Mouse (Mus musculus) layer of hippocampus, postnatal 25 days (tissue): ENCODE measurements around the gene Rab4a. TPM values are rescaled to one million over a fixed set of nuclear protein-coding genes. Genes with fewer than 3 reads are reported as not detected.

ENCODE experiments used
- DNase-seq, 2 experiments: peaks; one replicate each; pipeline ENCODE4 v3.0.0; 2022; ENCODE audit warnings: mixed read lengths in 2 of 2, low spot score in 1 of 2; ENCODE audit errors: extremely low spot score in 1 of 2
- total RNA-seq, 2 experiments: library from RNA; stranded (reverse); gene quantifications; 2 replicates each; pipeline ENCODE4 v1.2.3; 2021

Rab4a gene
- total RNA-seq, 2 experiments from 2014 or later, result 42.9 to 44.9 TPM

DNA sequence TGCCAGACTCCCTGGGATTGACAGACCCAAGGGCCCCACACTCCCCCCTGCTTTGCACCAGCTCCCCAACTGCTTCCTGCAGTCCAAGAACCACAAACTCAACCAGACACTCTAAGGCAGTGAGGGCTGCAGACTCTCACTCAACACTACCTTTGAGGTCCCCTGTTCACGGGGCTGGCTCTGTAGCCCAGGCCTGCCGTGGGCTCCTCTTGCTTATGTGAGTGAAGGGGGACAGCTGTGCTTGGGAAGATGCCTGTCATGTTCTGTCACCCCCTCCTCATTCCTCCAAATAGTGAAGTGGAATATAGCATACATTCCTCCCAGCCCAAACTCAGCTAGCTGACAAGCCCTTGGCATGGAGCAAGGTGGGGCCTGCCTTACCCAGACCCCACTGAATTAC, 76.6 kb downstream of the Rab4a start:
- DNase-seq, result no peak

DNA sequence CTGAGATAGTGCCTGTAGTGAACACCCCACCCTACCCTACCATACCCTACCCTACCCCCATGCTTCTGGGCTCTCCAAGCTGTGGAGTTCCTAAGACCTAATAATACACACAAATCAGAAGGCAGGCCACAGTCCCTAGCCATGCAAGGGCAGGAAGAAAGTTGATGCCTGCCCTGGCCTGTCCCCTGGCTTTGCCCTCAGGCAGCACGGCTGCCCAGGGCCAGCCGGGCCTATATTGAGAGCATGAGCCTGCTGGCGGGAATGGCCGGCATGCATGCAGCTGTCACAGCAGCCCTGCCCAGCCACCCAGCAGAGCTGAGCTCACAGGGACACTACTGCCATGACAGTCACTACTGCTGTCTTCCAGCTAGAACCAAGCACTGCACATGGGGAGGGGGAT, 77.3 kb downstream of the Rab4a start:
- no peak for DNase-seq

Other genes with a start within 250 kb of the Rab4a start
- 10 to 100 TPM; 36.3 to 44.0 TPM for gene Rhou, start 152.1 kb upstream of the Rab4a start, total RNA-seq
- 10 to 100 TPM; 58.6 to 63.2 TPM for gene Ccsap, start 54.2 kb downstream of the Rab4a start, total RNA-seq
- 1 to 10 TPM; 7.4 to 9.0 TPM for gene Acta1, start 88.8 kb downstream of the Rab4a start, total RNA-seq
- 10 to 100 TPM; 21.7 to 24.3 TPM for gene Nup133, start 143.3 kb downstream of the Rab4a start, total RNA-seq
- 10 to 100 TPM; 19.2 to 20.0 TPM for gene Abcb10, start 177.1 kb downstream of the Rab4a start, total RNA-seq
- gene Taf5l, start 215.4 kb downstream of the Rab4a start, total RNA-seq, result 10 to 100 TPM; 20.0 to 20.5 TPM
- 10 to 100 TPM; 11.5 TPM for gene Urb2, start 215.5 kb downstream of the Rab4a start, total RNA-seq